Mouse (Mus musculus): ENCODE measurements at regions not wholly inside any gene's neighbourhood (a gene's known extent, or its start where the extent isn't known, plus 50 kb on each side); places are given as distances from the start of the nearest gene placed in this dataset.

DNA sequence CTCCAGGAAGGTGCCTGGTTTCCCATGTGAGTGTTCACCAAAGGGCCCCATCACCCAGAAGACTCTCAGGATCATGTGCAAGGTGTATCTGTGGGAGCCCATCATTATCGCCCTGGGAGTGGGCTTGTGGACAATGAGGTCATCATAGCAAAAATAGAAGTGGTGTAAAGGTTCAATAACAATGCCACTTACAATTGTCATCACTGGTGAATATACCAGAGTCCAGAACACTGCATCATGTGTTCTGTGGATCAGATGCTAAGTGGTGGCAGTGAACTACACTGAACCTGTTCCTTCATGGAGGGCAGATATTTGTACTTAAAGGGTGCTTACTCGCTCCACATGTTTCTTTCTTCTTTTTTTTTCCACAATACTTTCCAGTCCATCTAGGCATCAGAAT lies 181.5 kb downstream of the Tox3 start:
- TF ChIP-seq CTCF (IDR thresholded peaks at IDR 0.05) (no peak), POLR2A (IDR thresholded peaks at IDR 0.05; ENCODE audit: insufficient read depth, low read depth, low read length) (no peak), EP300 (IDR thresholded peaks at IDR 0.05; ENCODE audit: insufficient read depth, low read depth, low read length) (no peak)
